Mouse (Mus musculus) gastrocnemius, postnatal 36 days (tissue): Measurements from ENCODE around the gene Gm6657. TPM values are rescaled to one million over a fixed set of nuclear protein-coding genes. Genes with fewer than 3 reads are reported as not detected.

Experiments
- DNase-seq, 2 experiments: peaks; one replicate each; pipeline ENCODE4 v3.0.0; 2022
- intact Hi-C: fragments of 180-260 bp; cut with DNase I; formaldehyde crosslinking; loops from one replicate; pipeline ENCODE4 v1.15.1; 2025
- long read RNA-seq, 2 experiments: library from polyadenylated mRNA; stranded (forward); transcript quantifications; one replicate each; pipeline ENCODE4 v2.0.0; 2021
- total RNA-seq, 2 experiments: library from RNA; stranded (reverse); gene quantifications; 2 replicates each; pipeline ENCODE4 v1.2.3; 2021

Gene Gm6657
- total RNA-seq, result not detected
- long read RNA-seq, experiment 1, result 0 reads
- long read RNA-seq, experiment 2, result 0 reads

- DNase-seq, result no peak
- intact Hi-C loops, result no loop called here
These were observed at the start of gene Gm6657 for GRCm38 (mm10) chr12:78193942-78194341. Gm6657 (plus strand) TSS chr12:78194242.

GRCm38 (mm10) chr12:78153308-78154002 is 40.6 kb upstream of the Gm6657 start:
- intact Hi-C loops, result no loop called here
- no peak for DNase-seq

DNA sequence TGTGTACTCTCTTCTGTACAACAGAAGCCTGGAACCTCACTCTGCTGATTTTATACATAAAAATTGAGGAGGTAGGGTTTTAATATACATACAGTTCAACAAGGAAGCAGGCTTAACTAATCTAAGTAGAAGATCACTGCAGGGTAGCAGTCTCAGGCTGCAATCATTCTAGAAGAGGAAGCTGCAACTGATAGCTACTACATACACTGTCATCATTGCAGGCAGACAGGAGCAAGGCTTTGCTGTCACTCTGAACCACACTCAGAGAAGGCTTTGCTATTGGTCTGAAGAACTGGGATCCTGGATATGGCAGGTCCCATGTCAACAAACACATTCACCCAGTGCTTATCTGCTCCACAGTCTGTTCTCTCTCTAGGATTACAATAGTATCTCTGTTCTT is 23.9 kb upstream of the Gm6657 start:
- no peak for DNase-seq
- intact Hi-C loops, result no loop called here

DNA sequence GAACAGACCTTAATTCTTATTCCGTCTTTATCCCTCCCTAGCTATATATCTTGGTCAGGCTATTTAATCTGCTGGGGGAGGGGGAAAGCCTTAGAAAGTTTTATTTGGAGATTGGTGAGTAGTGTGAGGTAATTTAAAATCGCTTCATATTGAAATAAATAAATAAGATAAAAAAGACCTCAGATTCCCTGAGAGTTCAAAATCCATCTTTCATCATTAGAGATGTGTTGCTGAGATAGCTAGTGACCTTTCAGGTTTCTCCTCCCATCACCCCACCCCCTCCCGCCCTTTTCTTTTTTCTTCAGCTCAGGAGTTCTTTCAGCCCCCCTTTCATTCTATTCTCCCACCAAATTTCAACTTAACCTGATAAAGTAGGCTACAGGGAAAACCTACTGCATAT is 20.1 kb upstream of the Gm6657 start:
- no peak for DNase-seq
- intact Hi-C loops, result no loop called here

DNA sequence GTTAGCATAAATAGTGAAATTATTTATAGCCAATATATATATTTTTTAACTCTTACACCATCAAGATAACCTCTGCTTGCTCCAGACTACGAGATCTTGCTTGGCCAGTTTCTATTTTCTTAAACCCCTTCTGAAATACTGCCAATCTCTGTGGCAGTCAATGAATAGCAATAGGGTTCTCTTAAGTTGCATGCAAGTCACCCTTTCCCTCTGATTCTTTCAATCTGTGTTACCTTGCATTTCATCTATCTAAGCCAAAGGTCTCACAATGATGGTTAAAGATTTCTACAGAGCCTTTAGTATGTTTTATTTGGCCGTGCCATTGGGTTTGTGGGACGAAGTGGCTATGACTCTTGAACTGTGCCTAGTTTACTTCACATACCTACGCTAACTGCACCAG is 19.4 kb upstream of the Gm6657 start:
- intact Hi-C loops, result no loop called here
- DNase-seq, result no peak

DNA sequence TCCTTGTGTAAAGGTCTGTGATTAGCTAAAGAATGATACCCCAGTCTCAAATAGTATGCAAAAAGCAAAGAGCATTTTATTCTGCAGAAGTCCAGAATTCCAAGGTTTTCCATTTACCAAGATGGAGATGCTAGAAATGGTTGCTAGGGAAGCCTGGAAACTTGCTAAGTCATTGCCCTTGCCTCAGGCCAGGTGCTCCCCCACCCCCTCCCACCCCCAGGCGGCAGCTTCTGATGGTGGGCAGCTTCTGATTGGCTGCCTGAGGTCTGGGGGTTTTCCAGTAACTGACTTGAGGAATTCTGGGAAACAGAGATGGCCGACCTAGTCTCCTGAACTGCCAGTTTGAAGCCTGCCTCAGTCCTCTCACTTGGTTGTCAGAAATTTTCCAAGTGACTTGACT is 12.6 kb upstream of the Gm6657 start:
- DNase-seq, result no peak
- intact Hi-C loops, result no loop called here

- intact Hi-C loops, result no loop called here
- no peak for DNase-seq
These were observed 1.3 kb downstream of the Gm6657 start for GRCm38 (mm10) chr12:78195368-78195767.

GRCm38 (mm10) chr12:78203646-78204045 is 9.6 kb downstream of the Gm6657 start:
- no peak for DNase-seq
- intact Hi-C loops, result no loop called here

DNA sequence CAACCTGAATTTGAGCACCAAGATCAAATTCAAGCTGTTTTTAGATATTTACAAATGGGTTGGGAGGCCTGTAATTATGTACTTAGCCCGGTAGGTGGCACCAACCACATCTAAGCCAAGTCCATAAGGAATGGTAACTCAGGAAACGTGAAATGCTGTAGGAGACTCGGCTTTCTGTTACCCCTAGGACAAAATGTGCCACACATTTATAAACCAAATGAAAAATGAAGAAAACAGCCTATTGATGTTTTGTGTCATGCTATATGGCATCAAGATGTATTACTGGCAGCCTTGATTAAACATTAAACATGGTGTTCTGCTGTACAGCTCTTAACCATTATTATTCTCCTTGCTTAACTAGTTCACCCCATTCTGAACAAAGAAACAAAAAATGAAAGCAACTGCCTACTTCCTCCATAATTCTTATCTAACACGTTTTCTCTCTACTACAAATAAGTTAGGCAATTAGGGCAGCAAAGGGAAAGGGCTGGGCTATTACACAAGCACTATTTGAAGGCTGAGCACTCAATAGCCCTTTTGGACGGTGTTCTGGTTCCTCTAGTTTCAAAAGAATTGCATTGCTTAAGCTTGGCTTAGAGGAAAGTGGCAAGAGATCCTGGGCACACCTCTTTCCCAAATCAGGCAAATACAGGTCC is 12.0 kb downstream of the Gm6657 start:
- intact Hi-C loops, result no loop called here
- DNase-seq, result peak in 1 of 2 experiments; percentile 25

DNA sequence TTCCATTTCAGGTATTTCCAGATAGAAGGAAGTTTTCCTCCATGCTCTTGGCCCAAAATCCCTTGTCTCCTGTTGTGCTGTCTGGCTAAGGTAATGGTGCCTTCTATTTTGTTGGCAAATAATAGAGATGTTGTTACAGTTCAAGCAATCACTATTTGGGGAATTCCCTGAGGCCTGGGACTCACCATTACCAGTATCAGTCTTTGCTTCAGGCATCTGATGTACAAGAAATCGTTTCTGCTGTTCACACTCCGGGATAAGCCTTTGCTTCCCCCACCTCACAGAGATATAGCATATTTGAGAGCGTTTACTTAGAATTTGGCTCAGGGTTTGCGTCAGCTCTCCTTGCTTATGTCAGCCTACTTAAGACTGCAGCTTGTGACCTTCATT is 12.5 kb downstream of the Gm6657 start:
- intact Hi-C loops, result no loop called here
- DNase-seq, result no peak

DNA sequence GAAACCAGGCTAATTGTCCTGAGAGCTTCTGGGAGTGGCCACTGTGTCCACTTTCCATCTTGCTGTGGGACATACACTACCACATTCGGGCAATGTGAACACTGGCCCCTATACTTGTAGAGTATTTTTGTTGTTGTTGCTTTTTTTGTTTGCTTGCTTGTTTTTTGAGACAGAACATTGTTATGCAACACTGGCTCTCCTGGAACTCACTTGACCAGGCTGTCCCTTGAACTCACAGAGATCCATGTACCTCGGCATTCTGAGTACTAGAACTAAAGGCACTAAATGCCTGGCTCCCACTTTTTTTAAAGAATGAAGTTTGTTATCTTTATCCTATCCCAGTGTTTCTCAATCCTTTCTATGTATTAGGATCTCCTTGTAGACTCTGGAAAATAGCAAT is 15.8 kb downstream of the Gm6657 start:
- DNase-seq, result no peak
- intact Hi-C loops, result no loop called here

DNA sequence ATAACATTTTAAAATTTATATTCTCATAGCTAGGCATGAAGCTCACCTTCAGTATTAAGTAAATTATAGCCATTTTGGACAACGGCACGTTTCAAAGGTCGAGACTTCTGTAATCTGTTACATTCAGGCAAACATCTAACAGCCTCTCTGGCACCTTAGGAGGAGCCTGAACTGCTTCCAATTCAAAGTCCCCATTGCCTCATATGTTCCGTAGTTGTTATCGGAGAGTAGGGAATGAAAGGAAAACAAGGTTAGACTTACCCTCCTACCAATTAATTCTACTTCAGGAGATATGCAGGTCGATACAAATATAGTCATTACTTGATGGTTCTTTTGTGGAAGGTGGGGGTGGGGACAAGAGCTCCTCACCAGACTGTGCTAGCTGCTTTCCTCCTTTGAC is 21.4 kb downstream of the Gm6657 start:
- intact Hi-C loops, result no loop called here
- no peak for DNase-seq

DNA sequence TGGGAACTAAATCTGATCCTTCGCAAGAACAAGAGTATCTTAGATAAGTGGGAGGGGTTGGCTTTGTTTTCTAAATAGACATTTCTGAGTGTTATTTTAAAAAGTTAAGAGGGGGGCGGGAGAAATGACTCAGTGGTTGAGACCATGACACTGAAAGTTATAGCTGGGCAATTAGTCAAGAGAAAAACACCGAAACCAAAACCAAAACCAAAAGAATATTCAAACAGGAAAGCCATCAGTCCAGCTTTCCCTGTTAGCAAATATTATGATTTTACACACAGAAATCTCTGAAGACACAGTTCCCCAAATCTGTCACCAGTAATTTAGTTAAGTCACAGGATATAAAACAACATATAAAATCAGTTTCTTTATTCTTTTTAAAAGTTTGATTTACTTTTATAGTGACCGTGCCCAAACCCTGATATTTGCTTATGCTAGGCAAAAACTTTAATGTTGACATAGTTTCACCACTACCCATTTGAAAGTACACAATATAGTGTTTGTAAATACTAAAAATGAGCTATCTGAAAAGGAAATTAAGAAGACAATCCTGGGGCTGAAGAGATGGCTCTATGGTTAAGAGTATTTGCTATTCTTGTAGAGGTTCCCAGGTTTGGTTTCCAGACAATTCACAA is 25.3 kb downstream of the Gm6657 start:
- intact Hi-C loops, result no loop called here
- DNase-seq, result no peak

DNA sequence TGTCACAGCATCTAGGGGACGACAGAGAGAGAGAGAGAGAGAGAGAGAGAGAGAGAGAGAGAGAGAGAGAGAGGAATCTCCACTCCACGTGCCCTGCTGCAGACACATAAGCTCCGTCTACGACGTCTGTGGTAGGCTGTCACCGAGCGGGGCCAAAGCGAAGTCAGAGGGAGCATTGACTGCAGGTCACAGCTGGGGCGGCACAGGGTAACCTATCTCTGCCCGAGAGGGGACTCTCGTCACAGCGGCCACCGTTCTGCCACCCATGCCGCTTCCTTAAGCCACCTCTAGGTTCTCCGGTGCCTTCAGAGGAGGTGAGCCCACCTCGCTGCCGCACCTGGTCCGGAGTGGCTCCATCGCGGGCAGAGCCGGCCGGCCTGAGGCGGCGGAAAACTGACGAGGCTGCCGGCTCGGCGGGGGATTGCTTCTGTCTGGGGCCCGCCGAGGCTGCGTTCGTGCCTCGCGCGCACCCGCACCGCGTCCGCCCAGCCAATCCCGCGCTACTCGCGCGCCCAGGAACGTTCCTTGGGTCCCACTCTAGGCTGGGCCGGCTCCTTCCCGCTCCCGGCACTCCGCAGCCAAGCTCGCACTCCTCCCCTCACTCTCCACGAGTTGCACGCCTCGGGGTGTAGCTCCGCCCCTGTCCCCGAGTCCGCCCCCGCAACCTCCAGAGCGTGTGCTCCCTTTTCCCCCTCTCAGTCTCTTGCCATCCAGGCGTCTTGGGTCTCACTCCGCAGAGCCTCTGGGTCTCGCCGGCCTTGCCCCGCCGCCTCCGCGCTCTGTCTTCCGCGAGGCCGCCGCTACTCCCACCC is 31.9 kb downstream of the Gm6657 start, which contains the start of gene Gphn:
Gene Gphn (plus strand): TSS at position 673 of the 812 bp plus-strand sequence.
- DNase-seq, result peak; percentile 82 to 84
- intact Hi-C loops, result no loop called here

DNA sequence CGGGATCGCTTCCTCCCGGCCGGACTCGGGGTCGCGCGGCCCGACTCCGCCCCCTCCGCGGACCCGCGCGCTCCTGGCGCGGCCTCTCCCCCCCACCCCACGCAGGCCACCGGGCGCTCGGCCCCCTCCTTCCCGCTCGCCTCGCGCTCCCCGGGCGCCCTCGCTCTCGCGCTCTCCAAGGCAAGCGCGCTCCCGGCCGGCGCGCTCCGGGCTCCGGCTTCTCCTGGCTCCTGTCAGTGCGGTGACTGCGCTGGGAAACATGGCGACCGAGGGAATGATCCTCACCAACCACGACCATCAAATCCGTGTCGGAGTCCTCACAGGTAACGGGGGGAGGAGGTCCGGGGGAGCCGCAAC is 32.5 kb downstream of the Gm6657 start:
- peak; percentile 78 to 82 for DNase-seq
- intact Hi-C loops, result no loop called here

DNA sequence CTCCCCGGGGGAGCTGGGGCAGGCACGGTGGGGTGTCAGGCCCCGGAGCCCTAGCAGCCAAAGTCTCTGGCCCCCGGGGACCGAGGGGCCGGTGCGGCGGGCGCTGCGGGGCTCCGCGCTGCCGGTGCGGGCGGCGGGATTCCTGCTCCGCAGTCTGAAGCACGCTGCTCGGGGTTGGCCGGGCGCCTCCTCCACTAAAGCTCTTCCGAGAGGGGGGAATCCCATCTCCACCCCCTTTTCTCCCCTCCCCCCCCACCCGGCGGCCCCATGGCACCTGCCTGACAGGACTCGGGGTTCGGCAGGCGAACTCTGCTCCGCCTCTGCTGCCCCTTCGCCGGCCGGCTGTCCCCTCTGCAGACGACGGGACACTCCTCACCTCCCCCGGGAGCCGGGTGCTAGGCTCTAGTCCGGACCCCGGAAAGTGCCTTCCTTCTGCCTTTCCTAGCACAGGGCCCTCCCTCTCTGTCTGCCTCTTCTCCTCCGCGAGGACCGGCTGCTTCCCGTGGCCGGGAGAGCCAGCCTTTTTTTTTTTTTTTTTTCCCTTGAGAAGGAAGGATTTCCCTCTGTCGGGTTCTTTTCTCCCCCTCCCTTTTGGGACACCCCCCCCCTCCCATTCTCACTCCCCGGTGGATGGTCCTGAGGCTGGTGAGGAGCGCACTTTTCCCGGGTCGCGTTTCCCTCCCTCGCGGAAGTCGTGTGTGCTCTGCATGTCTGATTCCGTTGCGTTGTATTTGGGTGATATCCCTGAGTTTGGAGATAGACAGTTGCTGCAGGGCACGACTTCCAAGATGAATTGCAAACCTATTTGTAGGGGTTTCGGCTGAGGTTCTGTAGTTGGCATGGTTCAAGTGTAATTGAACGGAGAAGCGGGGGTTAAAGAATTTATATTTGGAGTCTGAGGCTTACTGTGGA is 33.2 kb downstream of the Gm6657 start:
- DNase-seq, result peak; percentile 37 to 44
- intact Hi-C loops, result no loop called here

DNA sequence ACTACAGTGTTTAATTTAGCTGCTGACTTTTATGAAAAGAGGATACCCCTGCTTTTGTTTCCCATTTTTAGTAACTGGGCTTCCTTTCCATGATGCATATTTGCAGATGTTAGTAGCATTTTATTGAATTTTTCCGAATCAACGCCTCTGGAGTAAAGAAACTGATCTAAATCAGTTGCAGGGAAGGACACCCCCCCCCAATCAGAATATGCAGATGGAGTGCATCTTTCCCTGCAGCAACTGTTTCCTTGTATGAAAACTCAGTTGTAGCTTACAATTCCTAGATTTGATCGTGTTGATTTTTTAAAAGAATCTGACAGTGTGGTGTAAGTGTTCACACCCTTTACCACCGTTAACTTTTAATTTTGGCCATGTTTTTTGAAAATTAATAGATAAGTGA is 34.1 kb downstream of the Gm6657 start:
- intact Hi-C loops, result no loop called here
- no peak for DNase-seq

DNA sequence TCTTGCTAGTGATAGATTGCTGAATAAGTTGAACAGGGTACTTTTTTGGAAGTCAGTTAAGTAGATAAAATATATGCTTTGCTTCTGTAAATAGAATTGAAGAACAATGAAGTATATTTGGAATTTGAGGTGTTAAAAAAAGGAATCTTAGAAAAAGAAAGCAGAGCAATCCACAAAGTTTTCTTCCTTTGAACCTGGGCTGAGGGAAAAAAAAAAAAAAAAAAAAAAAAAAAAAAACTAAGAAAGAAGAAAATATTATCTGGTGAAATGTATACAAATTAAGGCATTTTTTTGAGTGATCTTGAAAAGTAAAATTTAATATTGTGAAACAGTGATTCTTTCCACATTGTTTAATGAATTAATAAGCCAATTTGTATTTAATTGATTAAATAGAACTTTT is 38.5 kb downstream of the Gm6657 start:
- intact Hi-C loops, result no loop called here

DNA sequence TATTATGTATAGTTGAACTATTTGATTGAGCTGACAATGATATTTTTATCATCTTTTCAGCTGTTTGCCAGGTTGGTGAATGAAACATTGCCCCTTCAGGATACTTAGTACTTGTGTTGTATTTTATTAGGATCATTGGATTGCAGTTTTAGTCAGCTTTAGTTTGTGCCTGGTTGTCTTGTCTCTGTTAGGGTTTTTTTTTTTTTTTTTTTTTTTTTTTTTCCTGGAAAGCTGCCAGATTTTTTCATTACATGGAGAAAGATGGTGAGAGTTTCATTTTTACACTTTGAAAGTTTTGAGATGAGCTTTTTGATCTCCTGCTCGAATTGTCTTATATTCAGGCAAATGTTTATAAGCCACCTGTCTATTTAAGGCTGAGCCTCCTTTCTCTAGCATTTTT is 54.3 kb downstream of the Gm6657 start:
- no peak for DNase-seq

More for the DNA sequence above, 38.5 kb downstream of the Gm6657 start:
- no peak for DNase-seq

DNA sequence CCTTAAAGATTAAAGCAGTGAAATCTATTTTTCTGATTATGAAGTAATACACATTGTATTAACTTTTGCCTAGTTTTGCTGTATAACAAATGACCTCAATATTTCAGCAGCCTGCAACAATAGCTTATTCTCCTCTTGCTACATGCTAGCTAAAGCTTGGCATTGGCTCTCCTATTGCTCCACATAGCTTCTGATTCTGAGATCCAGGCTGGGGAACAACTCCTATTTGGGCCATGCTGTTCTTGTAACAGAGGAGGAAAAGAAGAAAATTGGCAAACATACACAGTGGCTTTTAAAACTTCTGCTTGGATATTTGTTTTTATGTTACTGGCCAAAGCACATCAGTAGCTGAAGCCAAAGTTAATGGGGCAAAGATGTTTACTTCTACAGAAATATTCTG is 55.1 kb downstream of the Gm6657 start:
- DNase-seq, result peak in 1 of 2 experiments; percentile 5
- intact Hi-C loops, result no loop called here

More for the DNA sequence above, 54.3 kb downstream of the Gm6657 start:
- intact Hi-C loops, result no loop called here
